Mouse (Mus musculus) right cerebral cortex, adult 18-20 months (tissue): ENCODE data around the gene Cabp7.
"Not testable (repeated sequence)": the region's sequence is repeated elsewhere in the genome, so short reads cannot be mapped to it uniquely, and the experiment has no call there.

ENCODE experiments used
- DNase-seq: peaks from one replicate; pipeline ENCODE4 v3.0.0; 2022; ENCODE audit warnings: mixed read lengths

Cabp7 gene

DNA sequence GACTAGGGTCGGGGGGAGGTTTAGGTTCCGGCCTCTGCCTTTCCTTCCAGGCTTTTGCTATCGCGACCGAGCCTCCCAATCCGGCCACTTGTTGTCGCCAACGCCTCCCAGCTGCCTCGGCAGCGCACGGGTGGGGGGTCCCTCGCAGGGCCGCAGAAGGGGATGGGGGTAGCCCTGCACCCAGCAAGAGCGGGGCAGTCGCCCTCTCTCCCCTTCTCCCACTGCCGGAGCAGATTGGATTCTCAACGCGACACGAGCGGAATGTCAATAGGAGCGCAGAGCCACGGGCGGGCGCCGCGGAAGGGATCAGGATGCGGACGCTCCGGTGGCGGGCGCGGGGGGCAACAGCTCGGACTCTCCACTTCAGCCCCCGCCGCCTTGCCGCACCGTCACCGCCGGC lies 609 bp downstream of the Cabp7 start:
- DNase-seq, result no peak

DNA sequence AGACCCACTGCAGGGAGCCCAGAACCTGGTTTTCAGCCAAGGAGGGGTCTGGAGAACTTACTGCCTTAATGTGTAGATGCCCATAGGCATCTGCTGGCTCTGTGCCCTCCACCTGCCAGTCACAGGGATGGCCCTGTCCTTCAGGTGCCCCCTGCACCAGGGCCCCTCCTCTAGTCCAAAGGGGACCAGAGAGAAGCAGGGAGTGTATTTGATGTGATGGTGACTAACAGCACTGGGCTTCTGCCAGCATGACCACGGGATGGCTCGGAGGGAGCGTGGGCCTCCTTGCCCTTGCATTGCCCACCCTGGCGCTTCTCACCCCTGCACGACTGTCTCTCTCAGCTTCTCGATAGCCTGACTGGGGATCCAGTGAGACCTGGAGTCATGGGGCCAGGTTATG lies 1.9 kb downstream of the Cabp7 start:
- no peak for DNase-seq

DNA sequence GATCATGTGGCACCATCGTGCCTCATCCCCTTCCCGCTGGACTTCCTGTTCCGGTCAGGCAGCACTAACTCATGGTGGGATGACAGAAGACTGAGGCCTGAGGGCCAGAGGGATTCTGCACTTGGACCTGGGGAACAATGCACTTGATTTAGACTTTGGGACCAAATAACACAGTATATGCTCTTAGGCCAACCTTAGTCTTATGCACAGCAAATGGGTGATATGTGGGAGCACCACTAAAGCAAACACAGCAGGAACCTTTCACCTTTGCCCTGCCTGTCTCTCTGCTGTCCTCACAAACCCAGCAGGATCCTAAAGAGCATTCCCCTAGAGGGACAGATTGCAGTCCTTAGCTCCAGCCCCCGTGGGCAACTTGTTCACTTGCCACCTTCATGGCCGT lies 5.8 kb downstream of the Cabp7 start:
- DNase-seq, result no peak

DNA sequence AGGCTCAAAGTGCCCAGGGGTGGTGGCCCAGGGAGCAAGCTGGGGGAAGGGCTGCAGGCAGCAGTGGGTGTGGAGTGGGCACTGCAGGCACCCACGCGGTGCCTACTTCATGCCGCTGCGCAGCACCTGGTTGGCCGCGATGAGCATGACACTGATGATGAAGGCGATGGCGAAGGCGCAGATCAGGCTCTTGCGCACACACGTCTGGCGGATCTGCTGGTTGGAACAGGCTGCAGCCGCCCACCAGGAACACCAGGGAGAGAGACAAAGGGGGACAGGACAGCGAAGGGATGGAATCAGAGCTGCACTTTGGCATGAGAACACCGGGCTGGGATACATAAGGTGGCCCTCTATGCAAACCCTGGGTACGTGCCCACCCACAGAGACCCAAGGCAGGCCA lies 7.9 kb downstream of the Cabp7 start:
- DNase-seq, result peak; percentile 40

DNA sequence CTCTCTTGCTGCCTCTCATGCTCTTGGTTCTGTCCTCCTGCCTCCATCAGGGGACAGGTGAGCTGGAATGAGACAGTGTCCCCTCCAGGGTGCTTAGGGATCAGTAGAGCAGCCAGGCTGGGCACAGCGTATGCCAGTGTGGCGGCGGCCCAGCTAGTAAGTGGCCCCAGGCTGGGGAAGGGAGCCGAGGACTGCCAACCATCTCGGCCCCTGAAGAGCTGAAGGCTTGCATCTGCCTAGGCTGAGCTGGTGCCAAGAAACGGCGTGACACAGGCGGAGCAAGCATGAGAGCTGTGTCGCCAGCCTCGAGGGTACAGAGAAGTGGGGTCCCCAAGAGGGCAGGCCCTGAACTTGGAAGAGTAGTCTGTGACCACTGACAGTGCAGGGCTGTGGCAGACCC lies 8.9 kb downstream of the Cabp7 start:
- no peak for DNase-seq

DNA sequence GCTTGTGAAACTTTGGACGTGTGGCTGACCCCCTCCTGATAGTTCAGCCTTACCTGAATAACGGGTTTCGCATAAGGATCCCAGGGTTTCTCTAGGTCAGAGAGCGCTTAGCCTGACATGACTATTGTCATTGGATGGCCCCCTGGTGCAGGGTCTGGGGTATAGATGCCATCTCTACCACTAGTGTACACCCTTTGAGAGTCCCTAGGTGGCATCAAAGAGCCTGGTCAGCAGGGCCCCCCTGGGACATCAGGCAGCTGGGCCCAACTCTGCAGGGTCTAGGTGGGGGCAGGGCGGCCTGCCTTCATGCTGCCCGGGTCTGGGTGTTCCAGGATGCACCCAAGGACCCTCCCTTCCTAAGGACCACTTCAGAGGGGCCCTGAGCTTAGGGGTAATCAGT lies 10.2 kb downstream of the Cabp7 start:
- no peak for DNase-seq

DNA sequence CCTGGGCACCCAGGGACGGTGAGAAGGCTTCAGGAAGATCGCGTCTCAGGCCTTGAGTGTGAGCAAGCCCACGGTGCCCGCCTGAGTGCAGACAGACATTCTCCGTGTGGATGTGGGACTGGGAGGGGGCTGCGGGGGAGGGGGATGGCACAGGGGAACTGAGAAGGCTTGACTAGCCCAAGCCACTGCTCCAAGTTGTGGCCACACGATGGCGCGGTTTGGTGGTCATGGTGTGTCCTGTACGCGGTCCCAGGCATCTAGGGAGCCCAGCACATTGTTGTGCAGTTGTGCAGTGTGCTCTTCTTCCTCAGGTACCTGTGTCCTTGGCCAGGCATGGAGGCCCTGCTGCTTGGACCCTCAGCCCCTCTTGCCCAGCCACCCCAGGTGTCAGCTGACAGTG lies 12.4 kb downstream of the Cabp7 start:
- DNase-seq, result no peak

DNA sequence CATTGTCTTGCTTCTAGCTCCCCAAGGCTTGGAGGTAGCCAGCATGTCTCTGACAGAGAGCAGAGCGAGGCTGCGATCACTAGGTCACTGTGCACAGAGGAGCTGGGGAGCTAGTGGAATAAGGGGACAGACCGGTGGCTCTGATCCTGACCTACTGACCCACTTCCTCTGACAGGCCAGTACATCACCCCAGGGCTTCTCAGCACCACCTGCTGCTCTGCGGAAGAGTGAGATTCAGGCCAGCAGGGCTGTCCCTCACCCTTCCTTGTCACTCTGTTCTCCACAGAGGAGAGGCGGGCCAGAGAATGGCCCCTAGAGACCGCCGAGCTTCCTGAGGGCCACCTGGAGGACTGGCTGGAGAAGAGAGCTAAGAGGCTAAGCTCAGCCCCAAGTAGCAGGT lies 14.8 kb downstream of the Cabp7 start:
- DNase-seq, result no peak

DNA sequence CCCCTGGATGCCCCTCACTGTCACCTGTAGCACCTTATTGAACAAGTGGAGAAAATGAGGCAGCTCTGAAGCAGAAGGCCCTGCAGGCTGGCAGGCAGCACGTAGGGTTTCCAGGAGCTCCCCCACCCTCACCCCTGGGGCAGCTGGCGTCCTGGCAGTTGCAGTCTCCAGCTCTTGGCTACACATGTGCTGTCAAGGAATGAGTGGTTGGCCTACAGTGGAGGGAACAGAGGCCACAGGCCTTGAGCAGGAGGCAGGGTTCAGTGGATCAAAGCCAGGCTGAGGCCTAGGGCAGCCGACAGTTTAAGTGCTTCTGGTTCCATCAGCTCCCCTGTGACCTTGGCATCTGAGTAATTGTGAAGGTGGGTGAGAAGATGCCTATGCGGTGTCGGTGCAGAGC lies 15.7 kb downstream of the Cabp7 start:
- DNase-seq, result no peak

DNA sequence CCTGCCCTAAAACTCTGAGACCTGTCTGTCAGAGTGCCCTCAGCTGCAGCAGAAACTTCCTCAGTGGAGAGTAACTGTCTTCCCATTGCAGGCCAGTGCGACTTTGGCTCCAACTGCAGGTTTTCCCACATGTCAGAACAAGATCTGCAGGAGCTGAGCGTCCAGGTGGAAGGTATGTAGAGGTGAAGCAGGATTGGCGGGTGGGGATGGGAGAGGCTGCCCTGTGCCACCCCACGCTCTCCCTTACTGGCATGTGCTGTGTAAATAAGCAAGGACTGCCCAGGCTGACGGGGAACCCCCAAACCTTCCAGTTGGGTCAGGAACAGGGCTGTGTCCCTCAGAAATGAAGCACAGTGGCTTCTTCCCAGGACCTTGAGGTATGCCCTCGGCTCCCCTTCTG lies 16.5 kb downstream of the Cabp7 start:
- DNase-seq, result no peak

DNA sequence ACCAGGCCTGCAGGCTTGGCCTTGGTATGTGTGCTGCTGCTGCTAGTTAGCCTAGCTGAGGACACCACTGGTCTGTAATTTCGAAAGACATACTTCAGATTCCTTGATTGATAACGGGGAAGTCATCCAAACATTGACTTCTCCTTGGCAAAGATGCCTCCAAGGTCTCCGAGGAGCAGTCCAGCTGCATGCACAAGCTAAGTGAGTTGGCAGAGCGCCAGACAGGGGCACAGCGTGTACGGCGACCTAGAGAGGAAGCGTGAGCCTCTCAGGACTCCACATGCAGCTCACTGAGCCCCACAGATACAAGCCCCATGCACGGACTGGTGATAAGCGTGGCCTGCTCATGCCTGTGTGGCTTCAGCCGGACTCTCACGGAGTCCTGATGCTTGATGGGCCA lies 17.0 kb downstream of the Cabp7 start:
- no peak for DNase-seq

DNA sequence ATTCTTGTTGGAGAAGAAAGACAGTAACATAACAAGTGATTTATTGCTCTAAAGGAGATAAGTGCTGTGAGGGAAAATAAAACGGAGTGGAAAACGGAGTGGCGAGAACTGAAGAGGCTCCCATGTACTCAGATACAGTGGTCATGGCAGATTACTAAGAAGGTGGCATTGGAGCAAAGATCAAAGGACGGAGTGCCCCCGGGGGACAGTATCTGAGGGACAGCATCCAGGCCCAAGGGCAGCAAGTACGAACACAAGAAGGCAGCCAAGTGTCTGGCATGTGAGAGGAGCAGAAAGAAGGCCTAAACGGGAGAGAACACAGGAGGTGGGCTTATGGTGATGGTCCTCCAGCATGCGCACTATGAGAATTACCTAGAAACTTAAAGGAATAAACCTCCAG lies 24.9 kb downstream of the Cabp7 start:
- DNase-seq, result no peak

DNA sequence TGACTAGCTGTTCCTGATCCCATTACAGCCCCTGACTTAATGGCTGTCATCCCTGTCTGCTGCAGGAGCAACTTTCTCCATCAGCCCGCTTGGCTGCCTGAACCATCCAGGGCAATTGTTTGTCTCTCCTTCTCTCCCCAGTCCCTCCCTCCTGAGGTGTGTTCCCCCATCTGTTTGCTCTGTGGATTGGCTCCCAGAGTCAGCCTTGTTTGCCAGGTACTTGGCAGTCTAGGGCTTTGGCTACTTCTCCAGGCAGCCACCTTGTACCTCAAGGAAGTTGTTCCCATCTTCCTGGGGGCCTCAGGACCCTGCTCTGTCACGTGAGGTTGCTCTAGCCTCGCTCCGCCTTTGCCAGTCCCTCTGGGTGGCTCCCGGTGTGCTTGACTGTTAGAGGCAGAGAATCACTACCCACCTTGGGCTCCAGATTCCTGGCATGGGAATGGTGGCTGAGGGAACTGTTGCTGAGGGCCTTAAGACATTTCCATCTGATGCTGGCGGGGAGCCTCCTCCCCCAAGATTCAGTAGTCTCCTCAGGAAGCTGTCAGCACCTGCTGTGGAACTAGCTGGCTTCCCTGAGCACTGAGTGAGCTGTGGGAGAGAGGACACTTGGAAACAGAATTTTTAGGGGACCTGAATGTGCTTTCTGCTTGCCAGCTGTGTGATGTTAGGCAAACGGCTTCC lies 25.5 kb downstream of the Cabp7 start:
- peak; percentile 27 for DNase-seq

DNA sequence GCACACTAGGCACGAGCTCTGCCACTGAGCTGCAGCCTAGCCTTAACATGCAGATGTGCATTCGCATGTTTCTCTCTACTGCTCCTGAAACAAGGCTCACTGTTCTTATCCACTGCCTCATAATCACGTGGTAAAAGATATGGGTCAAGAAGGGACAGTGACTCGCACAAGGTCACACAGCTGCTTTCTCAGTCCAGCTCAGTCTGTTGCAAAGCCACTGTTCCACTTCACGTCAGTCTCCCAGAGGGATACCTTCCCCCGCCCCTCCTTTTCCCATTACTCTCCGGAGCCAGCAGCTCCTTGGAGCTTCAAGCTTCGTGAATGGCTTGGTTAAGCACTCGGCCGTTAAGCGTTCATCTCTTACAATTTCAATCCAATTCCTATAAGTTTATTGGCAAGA lies 26.2 kb downstream of the Cabp7 start:
- no peak for DNase-seq

DNA sequence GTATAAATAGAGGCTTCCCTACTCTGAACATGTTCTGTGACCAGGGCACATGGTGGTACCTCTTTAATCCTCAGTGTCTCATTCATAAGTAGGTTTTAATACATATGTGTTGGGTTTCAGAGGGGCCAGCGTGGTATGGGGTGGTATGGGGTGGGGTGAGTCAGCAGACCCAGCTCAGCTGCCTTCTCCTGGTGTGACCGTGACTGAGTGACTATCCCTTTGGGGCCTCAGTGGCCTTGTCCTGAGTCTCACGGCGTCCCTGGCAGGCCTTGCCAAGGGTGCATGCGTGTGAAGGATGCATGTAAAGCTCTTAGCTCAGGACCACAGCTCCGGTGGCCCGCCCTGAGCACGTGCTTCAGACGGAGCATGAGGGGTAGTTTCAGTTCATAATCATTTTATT lies 26.6 kb downstream of the Cabp7 start:
- DNase-seq, result no peak

DNA sequence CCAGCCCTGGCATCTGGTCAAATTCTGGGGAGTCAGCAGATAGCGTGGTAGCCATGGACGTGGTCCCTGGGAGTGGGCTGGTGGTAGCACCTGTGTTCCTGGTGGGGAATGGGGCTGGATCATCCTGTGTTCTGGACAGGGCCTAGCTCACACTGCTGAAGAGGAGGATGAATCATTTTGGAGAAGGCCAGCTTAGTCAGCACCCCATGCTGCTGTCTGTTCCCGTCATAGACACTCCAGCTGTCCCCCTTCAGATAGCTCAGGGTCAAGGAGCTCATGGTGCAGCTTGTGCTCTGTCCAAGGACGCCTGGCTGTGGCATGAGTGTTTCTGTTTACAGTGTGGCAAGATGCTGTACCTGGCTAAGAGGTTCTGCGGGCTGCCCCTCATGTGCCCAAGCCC lies 28.0 kb downstream of the Cabp7 start:
- DNase-seq, result peak; percentile 26

DNA sequence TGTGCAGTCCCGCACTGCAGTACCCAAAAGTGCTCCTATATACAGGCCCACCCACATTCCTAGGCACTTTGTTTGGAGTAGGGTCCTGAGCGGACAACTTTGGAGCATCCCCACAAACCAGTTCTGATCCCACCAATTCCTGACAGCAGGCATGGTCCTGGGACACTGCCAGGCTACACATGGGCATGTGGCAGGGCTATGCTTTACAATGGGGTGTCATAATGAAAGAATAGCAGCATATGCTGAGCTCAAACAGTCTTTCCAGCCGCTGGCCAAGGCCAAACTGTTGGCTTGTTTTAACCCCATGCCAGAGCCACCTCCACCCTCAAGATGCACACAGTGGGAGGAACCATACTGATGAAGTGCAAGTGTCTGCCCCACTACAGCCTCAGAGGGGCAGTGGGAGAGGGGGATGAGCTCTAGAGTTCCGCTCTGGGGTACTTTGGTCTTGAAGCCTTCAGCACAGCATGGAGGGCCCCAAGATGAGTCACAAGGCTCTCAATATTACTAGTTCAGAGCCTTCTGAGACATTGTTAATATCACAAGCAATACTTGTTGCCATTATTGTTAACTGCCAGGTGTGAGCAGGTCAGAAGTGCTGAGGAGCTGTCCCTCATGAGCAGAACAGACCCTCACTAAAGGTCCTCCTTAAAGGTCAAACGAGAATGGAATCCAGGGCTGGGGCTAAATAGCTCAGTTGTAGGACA lies 29.9 kb downstream of the Cabp7 start:
- no peak for DNase-seq

DNA sequence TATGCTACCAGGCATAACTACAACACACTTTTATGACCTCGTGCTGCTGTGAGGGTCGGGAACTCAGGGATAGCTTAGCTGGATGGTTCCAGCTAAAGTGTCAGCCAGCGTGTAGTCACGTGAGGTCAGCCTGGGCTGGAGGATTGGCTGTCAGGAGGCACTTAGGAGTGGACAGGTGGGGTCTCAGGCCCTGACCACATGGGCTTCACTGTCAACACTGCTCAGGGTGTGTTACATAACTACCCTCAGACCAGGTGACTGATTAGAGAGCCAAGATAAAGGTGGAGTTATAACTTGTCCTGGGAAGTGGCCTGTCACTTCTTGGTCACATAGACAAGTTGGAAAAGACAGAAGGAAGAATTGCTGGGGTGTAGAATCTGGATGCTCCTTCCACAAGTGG lies 31.0 kb downstream of the Cabp7 start:
- DNase-seq, result no peak

DNA sequence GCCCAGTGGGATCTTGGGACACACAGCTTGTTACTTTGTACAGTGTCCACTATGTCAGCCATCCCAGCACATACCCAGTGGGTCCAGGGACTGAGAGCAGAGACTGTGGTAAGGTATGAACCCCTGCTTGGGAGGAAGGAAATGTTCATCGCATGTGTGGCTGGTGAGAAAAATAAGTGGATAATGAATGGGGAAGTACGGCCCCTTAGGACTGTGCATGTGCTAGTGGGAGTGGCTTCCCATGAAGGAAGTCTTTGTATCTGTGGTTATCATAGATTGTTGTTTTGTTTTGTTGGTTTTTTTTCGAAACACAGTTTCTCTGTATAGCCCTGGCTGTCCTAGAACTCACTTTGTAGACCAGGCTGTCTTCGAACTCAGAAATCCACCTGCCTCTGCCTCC lies 31.9 kb downstream of the Cabp7 start:
- no peak for DNase-seq

DNA sequence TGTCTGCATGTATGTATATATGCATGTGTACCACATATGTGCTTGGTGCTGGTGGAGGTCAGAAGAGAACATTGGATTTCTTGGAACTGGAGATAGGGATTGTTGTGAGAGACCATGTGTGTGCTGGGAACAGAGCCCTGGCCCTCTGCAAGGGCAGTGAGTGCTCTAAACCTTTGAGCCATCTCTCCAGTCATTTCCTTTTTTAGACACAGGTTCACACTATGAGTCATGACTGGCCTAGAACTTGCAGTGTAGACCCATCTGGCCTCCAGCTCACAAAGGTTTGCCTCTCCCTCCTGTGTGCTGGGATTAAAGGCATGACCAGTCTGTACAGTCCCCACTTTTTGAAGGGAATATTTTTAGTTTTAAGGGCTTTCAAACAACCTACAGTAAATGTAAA lies 33.8 kb downstream of the Cabp7 start:
- no peak for DNase-seq

DNA sequence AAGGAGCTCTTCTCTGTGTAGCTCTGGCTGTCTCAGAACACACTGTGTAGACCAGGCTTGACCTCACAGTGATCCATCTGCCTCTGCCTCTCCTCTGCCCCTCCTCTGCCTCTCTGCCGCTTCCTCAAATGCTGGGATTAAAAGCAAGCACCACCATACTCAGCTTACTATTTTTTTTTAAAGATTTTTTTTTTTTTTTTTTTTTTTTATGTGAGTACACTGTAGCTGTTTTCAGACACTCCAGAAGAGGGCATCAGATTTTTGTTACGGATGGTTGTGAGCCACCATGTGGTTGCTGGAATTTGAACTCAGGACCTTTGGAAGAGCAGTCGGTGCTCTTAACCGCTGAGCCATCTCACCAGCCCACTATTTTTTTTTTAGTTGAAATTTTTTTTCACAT lies 36.4 kb downstream of the Cabp7 start:
- not testable (repeated sequence) for DNase-seq

DNA sequence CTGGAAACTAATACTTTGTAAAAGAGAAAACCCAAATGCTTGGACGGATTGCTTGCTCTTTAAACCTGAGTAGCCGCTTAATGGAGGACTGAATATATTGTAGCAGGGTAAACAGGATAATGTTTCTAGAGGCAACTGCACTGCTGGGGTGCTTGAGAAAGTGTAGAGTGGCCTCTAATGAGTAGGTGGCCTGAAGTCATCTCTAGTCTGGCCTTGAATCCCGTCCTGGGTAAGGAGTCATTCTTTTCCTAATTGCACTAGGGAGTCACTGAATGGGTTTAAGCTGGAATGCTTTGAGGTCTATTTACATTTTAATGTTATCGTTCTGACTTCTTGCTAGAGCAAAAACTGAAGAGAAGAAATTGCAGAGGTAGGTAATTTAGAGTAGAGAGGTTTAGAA lies 41.4 kb downstream of the Cabp7 start:
- no peak for DNase-seq

DNA sequence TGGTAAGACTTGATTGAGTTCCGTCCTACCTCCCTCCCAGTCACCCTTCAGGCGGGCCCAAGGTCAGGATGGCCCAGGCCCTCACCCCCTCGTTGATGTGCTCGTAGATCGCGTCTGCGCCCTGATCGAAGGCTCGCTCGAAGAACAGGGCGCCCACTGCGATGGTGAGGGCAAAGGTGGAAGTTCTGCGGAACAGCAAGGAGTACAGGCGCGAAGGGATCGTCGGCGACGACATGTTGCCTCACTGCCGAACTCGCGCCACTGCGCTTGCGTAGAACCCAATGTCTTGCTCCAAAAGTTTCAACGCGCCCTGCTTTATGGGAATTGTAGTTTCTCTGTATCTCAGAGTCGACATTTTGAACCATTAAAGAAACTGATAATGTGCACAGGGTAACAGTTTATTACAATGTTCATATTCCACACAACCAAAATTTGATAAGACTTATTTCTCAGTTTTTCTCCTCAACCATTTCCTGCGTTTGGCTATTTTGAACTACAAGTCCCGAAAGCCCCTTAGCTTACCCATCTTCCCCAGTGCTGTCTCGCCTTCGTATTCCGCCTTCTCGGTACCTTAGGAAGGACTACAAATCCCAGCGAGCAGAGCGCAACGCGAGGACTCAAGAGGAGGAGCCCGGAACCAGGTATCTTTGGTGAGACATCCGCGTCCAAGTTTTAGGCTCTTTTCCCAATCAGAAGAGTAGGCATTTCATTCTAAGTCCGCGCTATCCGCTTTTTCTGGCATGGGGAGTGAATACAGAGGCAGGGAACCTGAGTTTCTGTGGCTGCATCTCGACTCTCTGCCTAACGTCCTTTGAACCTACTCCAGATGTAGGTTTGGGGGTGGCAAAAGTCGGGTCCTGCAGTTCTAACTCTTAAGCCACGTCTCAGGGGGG lies 42.3 kb downstream of the Cabp7 start, which contains the start of the genes Uqcr10 and Zmat5:
TSS of gene Uqcr10 (minus strand) at position 271 of the 893 bp plus-strand sequence.
TSS of gene Zmat5 (plus strand) at position 607 of the 893 bp plus-strand sequence.
- DNase-seq, result peak; percentile 93

DNA sequence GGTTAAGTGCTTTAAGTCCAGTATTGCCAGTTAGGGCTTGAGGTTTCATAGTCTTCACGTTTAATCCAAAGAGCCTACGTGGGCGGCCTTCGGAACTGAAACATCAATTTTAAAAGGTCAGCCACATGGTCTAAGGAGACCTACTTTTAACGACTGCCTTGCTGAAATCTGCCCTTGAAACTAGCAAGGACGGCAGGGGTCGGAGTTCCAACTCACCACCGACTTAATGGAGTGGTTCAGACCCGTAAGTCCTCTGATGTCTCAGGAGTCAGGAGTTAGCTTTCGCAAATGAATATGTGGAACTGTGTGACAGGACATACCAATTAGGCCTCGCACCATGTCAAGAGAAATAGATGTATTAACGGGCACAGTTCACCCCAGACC lies 42.9 kb downstream of the Cabp7 start:
- no peak for DNase-seq
